22 mouse cellular contexts compared by ENCODE assay signal in genomic region chr5:76525066-76525465, GRCm38 (mm10). TPM values are rescaled to one million over a fixed set of nuclear protein-coding genes. Genes with fewer than 3 reads are reported as not detected.
DNase-seq lines count a peak whose midpoint lies in the region; TF ChIP-seq lines count a peak whose summit lies in the region.
"Had no signal": no experiment of that assay in that cellular context is flagged by ENCODE, and none has a peak within 500 bp of the region (broad histone marks: within the 10 kb centered on the region; RNA-seq: fewer than 3 reads in every experiment).

No protein-coding gene starts in this region.

- no peak for TF ChIP-seq POLR2A in bone marrow macrophage, adult 2 months (IDR thresholded peaks at IDR 0.05; ENCODE audit: borderline replicate concordance, low read depth, low read length)

- H3K27ac ChIP-seq in bone marrow macrophage, adult 2 months (ENCODE audit: insufficient read depth, low read depth, low read length), result peak overlapping the region; percentile 89
- H3K27ac ChIP-seq: forebrain, embryonic 13.5 days; hindbrain, embryonic 13.5 days; intestine, embryonic 15.5 days; kidney, embryonic 15.5 days; limb, embryonic 13.5 days; midbrain, embryonic 13.5 days had no signal

- DNase-seq in adrenal gland, postnatal 10 days, result peak; percentile 38
- no peak for DNase-seq in adrenal gland, postnatal 4 days (ENCODE audit: low spot score in 2 of 2)
- DNase-seq in ovary, postnatal 36 days (ENCODE audit: low spot score), result peak; percentile 54
- DNase-seq in ovary, postnatal 14 days (ENCODE audit: low spot score), result no peak
- peak; percentile 30 for DNase-seq in testis, postnatal 14 days (ENCODE audit: low spot score)
- DNase-seq in right cerebral cortex, postnatal 4 days, result no peak
- no peak for DNase-seq in spleen, adult 18-20 months
- DNase-seq: cerebellum, postnatal 25 days; heart, adult 18-20 months; lung, adult 18-20 months; lung, postnatal 4 days; thymus, adult 18-20 months had no signal

- no peak for TF ChIP-seq CTCF in bone marrow macrophage, adult 2 months (IDR thresholded peaks at IDR 0.05; ENCODE audit: low read depth, low read length)

- H3K4me1 ChIP-seq in bone marrow macrophage, adult 2 months (ENCODE audit: control insufficient read depth, insufficient read depth, low read length), result peaks cover 36% of the 10 kb centered on the region
- H3K4me1 ChIP-seq: intestine, embryonic 15.5 days had no signal

- H3K4me3 ChIP-seq in bone marrow macrophage, adult 2 months (ENCODE audit: insufficient read depth, low read length), result peak overlapping the region; percentile 56
- H3K4me3 ChIP-seq: forebrain, embryonic 13.5 days; hindbrain, embryonic 13.5 days; intestine, embryonic 15.5 days; kidney, embryonic 15.5 days; limb, embryonic 13.5 days; midbrain, embryonic 13.5 days had no signal

RNA-seq across cellular contexts. Expression of gene Exoc1, which starts 4.0 kb away (rescaled TPM):
- total RNA-seq in adrenal gland, postnatal 10 days (2021), result 10 to 100 TPM; 27.0 to 45.6 TPM
- 10 to 100 TPM; 76.9 to 77.7 TPM for total RNA-seq in adrenal gland, postnatal 4 days (2021)
- 48.8 and 57.5 TPM in 2 replicates for polyA plus RNA-seq in bone marrow macrophage, adult 2 months (2012; ENCODE audit: insufficient read depth, insufficient read length, missing spikeins)

RNA-seq across cellular contexts. Expression of gene Gm7271, which starts 41.2 kb away (rescaled TPM):
- not detected for total RNA-seq in adrenal gland, postnatal 10 days (2021)
- not detected for total RNA-seq in adrenal gland, postnatal 4 days (2021)
- polyA plus RNA-seq in bone marrow macrophage, adult 2 months (2012; ENCODE audit: insufficient read depth, insufficient read length, missing spikeins), result not detected in 2 replicates
- total RNA-seq: heart, adult 18-20 months; layer of hippocampus, postnatal 14 days had no signal
- polyA plus RNA-seq: forebrain, embryonic 13.5 days; heart, embryonic 16.5 days; intestine, embryonic 15.5 days; kidney, embryonic 15.5 days; large intestine, adult 2 months; limb, embryonic 13.5 days; midbrain, embryonic 13.5 days had no signal

Comparison
In these comparisons a context has a peak if more than half of its experiments do, and no peak if none do; other contexts are left out.
1. DNase-seq: peak in adrenal gland, postnatal 10 days (single experiment), ovary, postnatal 36 days (single experiment) and testis, postnatal 14 days (single experiment); none in adrenal gland, postnatal 4 days (0 of 2), ovary, postnatal 14 days (single experiment), right cerebral cortex, postnatal 4 days (single experiment) and spleen, adult 18-20 months (0 of 2).